Mouse (Mus musculus) forebrain, embryonic 13.5 days (tissue): ENCODE data around the gene Ascc1. TPM values are rescaled to one million over a fixed set of nuclear protein-coding genes. Genes with fewer than 3 reads are reported as not detected.

Source experiments
- ATAC-seq: fragments of 200-750 bp; cut with Nextera tagmentation; 2 replicates; pipeline ENCODE4 v1.8.0; 2017
- H3K27ac ChIP-seq: fragments of 300-500 bp; sonication (generic); 2 replicates; pipeline ENCODE4 v1.5.1; 2015; ENCODE audit warnings: inconsistent platforms, mild to moderate bottlenecking, moderate library complexity
- H3K27me3 ChIP-seq: fragments of 300-500 bp; sonication (generic); 2 replicates; pipeline ENCODE4 v1.6.1; 2015; ENCODE audit warnings: mild to moderate bottlenecking, inconsistent platforms
- H3K36me3 ChIP-seq: fragments of 300-500 bp; sonication (generic); 2 replicates; pipeline ENCODE4 v1.6.1; 2015; ENCODE audit warnings: mild to moderate bottlenecking, inconsistent platforms; ENCODE audit not compliant: poor library complexity, severe bottlenecking
- H3K4me1 ChIP-seq: fragments of 300-500 bp; sonication (generic); 2 replicates; pipeline ENCODE4 v1.6.1; 2015; ENCODE audit warnings: inconsistent platforms
- H3K4me2 ChIP-seq: fragments of 300-500 bp; sonication (generic); 2 replicates; pipeline ENCODE4 v1.6.1; 2015; ENCODE audit warnings: inconsistent platforms, mild to moderate bottlenecking, moderate library complexity
- H3K4me3 ChIP-seq: fragments of 300-500 bp; sonication (generic); 2 replicates; pipeline ENCODE4 v1.5.1; 2015; ENCODE audit warnings: mild to moderate bottlenecking, inconsistent platforms
- H3K9ac ChIP-seq: fragments of 300-500 bp; sonication (generic); 2 replicates; pipeline ENCODE4 v1.6.1; 2015; ENCODE audit warnings: mild to moderate bottlenecking, inconsistent platforms
- H3K9me3 ChIP-seq: fragments of 300-500 bp; sonication (generic); replicated peaks from 2 replicates; pipeline ENCODE4 v1.6.1; 2016; ENCODE audit warnings: inconsistent platforms
- WGBS: fragments of 180-500 bp; shearing (Covaris S2); methylation state at CpG from one replicate; pipeline ENCODE4 v1.1.7; 2015; 5-methylcytosine and 5-hydroxymethylcytosine counted together
- polyA plus RNA-seq: library from polyadenylated mRNA; unstranded; fragments of >200 nt; fragmentation: Nextera tagmentation; extraction: Ambion mirVana; gene quantifications from 2 replicates; pipeline ENCODE4 v1.2.1, GENCODE M21; 2015

Gene Ascc1
- polyA plus RNA-seq, 1 experiment from 2014 or later: 43.1 TPM

DNA sequence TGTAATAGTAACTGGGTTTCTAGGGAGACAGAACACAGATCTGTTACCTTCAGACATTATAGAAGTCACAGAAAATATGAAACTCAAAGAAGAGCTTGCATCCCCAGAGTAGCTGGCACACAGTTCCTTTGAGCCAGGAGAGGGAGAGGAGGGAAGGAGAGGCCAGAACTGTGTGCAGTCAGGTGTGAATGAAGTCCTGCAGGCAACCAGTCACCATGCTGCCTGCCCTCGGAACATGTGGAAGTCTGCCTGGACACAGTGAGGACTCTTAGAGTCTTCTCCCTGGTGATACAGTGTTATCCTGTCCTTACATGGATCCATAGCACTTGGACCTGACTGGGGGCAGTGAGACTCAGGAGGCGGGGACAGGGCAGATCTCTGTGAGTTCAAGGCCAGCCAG is 89.7 kb downstream of the Ascc1 start:
- H3K27me3 ChIP-seq: no peaks in the 10 kb centered on the region
- ATAC-seq: no peak
- no peak overlapping the region for H3K4me2 ChIP-seq
- H3K9me3 ChIP-seq: no peaks in the 10 kb centered on the region
- H3K4me1 ChIP-seq: no peaks in the 10 kb centered on the region
- H3K27ac ChIP-seq: no peak overlapping the region
- H3K36me3 ChIP-seq: no peaks in the 10 kb centered on the region
- H3K4me3 ChIP-seq: no peak overlapping the region
- no peak overlapping the region for H3K9ac ChIP-seq
- WGBS: 80% methylated on average over 2 of the region's 2 CpGs

DNA sequence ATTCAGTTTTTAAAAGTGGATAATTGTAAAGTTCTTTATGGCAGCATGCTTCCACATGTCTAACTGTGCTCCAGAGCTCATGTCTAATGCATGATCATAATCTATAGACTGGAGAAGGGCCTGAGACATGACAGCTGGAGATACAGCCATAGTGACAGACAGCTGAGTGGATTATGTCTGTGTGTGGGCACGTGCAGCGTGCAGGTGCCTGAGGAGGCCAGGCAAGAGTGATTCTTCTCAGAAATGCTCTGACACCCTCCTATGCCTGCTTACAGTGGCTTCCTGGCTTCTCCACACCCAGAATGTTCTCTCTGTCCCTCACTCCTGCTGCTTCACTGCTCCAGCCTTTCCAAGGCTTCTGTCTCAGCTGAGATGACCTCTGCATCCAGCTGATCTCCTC is 91.1 kb downstream of the Ascc1 start:
- H3K36me3 ChIP-seq: no peaks in the 10 kb centered on the region; the same call in 1 of the 2 replicates
- no peak for ATAC-seq
- H3K9ac ChIP-seq: no peak overlapping the region
- H3K9me3 ChIP-seq: no peaks in the 10 kb centered on the region
- WGBS: 88% methylated on average over 2 of the region's 2 CpGs
- no peaks in the 10 kb centered on the region for H3K27me3 ChIP-seq
- no peak overlapping the region for H3K4me2 ChIP-seq
- no peaks in the 10 kb centered on the region for H3K4me1 ChIP-seq
- no peak overlapping the region for H3K27ac ChIP-seq
- no peak overlapping the region for H3K4me3 ChIP-seq

DNA sequence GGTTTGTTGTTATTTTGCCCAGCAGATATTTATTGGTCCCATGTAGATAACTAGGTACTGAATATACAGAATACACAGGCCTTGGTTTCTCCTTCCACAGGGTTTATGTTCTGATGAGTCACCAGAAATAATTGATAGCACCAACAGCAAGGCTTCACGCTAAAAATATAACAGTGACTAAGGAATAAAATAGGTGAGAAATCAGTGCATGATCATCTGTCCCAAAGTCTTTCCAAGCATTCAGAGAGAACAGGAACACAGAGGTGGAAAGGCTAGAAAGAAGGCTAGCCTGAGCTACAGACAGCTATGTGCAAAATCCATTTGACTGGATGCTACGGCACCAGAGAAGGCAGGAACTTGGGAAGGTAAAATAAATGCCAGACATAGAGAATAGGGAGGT is 93.0 kb downstream of the Ascc1 start:
- H3K4me1 ChIP-seq: no peaks in the 10 kb centered on the region
- H3K9ac ChIP-seq: no peak overlapping the region
- H3K4me3 ChIP-seq: no peak overlapping the region
- H3K4me2 ChIP-seq: no peak overlapping the region
- no peaks in the 10 kb centered on the region; the same call in 1 of the 2 replicates for H3K36me3 ChIP-seq
- ATAC-seq: no peak
- H3K27ac ChIP-seq: no peak overlapping the region
- H3K27me3 ChIP-seq: no peaks in the 10 kb centered on the region
- H3K9me3 ChIP-seq: no peaks in the 10 kb centered on the region
- 93% methylated on average over 2 of the region's 2 CpGs for WGBS

- no peaks in the 10 kb centered on the region for H3K4me1 ChIP-seq
- H3K9me3 ChIP-seq: no peaks in the 10 kb centered on the region
- H3K27me3 ChIP-seq: no peaks in the 10 kb centered on the region
- no peak for ATAC-seq
- no peak overlapping the region for H3K4me2 ChIP-seq
- no peak overlapping the region for H3K27ac ChIP-seq
- WGBS: 67% methylated on average over 1 of the region's 1 CpGs
- H3K4me3 ChIP-seq: no peak overlapping the region
- no peaks in the 10 kb centered on the region; the same call in 1 of the 2 replicates for H3K36me3 ChIP-seq
- H3K9ac ChIP-seq: no peak overlapping the region
These were observed 93.7 kb downstream of the Ascc1 start for GRCm38 (mm10) chr10:60096302-60096701.

DNA sequence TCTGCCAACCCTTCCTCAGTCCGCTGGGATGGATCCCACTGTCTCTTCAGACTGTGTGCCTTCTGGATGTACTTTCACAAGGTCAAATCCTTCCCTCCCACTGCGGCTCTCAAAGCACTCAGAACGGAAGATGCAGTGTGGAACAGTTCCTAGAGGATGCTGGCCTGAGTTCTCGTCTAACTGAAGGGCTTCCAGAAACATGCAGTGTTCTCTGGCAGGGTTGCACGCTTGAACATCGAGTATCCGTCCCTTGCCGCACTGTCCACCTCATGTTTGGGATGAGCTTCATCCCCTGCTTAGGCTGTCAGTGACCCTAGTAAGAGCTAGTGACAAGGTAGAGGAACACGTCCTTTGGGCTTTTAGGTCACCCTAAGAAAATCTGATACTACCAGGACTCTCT is 94.5 kb downstream of the Ascc1 start:
- H3K4me2 ChIP-seq: no peak overlapping the region
- H3K27ac ChIP-seq: no peak overlapping the region
- H3K9ac ChIP-seq: no peak overlapping the region
- H3K36me3 ChIP-seq: no peaks in the 10 kb centered on the region; the same call in 1 of the 2 replicates
- no peak overlapping the region for H3K4me3 ChIP-seq
- H3K4me1 ChIP-seq: no peaks in the 10 kb centered on the region
- 96% methylated on average over 9 of the region's 9 CpGs for WGBS
- no peaks in the 10 kb centered on the region for H3K27me3 ChIP-seq
- no peaks in the 10 kb centered on the region for H3K9me3 ChIP-seq
- ATAC-seq: no peak

GRCm38 (mm10) chr10:60097774-60098173 is 95.2 kb downstream of the Ascc1 start:
- no peak overlapping the region for H3K9ac ChIP-seq
- H3K4me1 ChIP-seq: no peaks in the 10 kb centered on the region
- no peak for ATAC-seq
- 90% methylated on average over 5 of the region's 5 CpGs for WGBS
- H3K27ac ChIP-seq: no peak overlapping the region
- H3K4me2 ChIP-seq: no peak overlapping the region
- no peaks in the 10 kb centered on the region for H3K27me3 ChIP-seq
- no peaks in the 10 kb centered on the region; the same call in 1 of the 2 replicates for H3K36me3 ChIP-seq
- no peak overlapping the region for H3K4me3 ChIP-seq
- H3K9me3 ChIP-seq: no peaks in the 10 kb centered on the region

DNA sequence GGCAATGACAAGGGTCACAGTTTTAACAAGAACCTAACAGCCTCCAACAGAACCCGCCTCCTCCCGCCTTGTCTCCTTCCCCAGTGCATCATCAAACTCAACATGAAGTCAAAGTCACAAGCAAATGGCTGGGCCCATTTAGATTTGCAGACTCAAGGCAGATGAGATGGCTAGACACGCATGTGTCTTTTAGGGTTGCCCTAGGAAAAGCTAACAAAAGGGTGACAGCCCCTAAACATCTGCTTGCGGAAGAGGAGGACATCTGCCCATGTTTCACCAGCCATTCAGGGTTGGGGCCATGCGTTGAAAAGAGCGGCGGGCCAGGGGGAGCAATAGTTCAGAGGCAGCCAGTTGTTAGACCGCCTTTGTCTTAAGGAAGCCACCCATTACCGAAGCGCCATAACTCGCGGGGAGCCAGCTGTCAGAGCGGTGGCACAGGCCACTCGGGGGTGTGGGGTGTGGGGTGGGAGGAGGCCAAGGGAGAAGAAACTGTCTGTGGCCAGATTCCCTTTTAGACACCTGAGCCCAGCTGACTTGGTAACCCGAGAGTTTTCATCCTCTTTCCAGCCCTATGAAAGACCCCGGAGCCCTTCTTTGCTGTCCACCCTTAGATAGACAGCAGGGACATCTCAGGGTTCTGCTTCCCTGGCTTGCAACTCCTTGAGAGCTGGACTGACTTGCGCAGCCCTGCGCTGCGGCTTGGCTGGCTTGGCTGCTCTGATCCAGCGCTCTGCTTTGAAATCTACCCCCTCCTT is 103.0 kb downstream of the Ascc1 start:
- Histone ChIP-seq H3K4me2 (peak overlapping the region; percentile 96), H3K27ac (peak overlapping the region; percentile 67), H3K4me1 (peaks cover 37% of the 10 kb centered on the region), H3K27me3 (peaks cover 54% of the 10 kb centered on the region), H3K4me3 (peak overlapping the region; percentile 63), H3K9me3 (no peaks in the 10 kb centered on the region), H3K9ac (peak overlapping the region; percentile 78), H3K36me3 (no peaks in the 10 kb centered on the region)
- WGBS: 13% methylated on average over 20 of the region's 20 CpGs
- peak; percentile 58 for ATAC-seq

GRCm38 (mm10) chr10:60106146-60106530 is 103.5 kb downstream of the Ascc1 start, which contains the start of gene Spock2:
Gene Spock2, plus strand, starts transcription at chr10:60106219.
- H3K4me1 ChIP-seq: peaks cover 37% of the 10 kb centered on the region
- no peaks in the 10 kb centered on the region for H3K9me3 ChIP-seq
- no peak; the same call in 1 of the 2 replicates for ATAC-seq
- H3K4me2 ChIP-seq: peak within 1 kb of the TSS; percentile 96
- H3K36me3 ChIP-seq: no peaks in the 10 kb centered on the region
- WGBS: under 1% methylated on average over 22 of the region's 22 CpGs
- H3K4me3 ChIP-seq: peak within 1 kb of the TSS; percentile 63
- peak within 1 kb of the TSS; percentile 67 for H3K27ac ChIP-seq
- H3K27me3 ChIP-seq: peaks cover 57% of the 10 kb centered on the region
- peak within 1 kb of the TSS; percentile 78 for H3K9ac ChIP-seq

GRCm38 (mm10) chr10:60106531-60107186 is 104.1 kb downstream of the Ascc1 start:
- peaks cover 37% of the 10 kb centered on the region for H3K4me1 ChIP-seq
- no peaks in the 10 kb centered on the region for H3K9me3 ChIP-seq
- peak; percentile 78 for ATAC-seq
- peaks cover 60% of the 10 kb centered on the region for H3K27me3 ChIP-seq
- H3K36me3 ChIP-seq: no peaks in the 10 kb centered on the region
- under 1% methylated on average over 39 of the region's 57 CpGs for WGBS
- peak overlapping the region; percentile 96 for H3K4me2 ChIP-seq
- peak overlapping the region; percentile 63 for H3K4me3 ChIP-seq
- peak overlapping the region; percentile 67 for H3K27ac ChIP-seq
- H3K9ac ChIP-seq: peak overlapping the region; percentile 78

- no peak overlapping the region for H3K27ac ChIP-seq
- H3K4me2 ChIP-seq: peak overlapping the region; percentile 96
- peaks cover 60% of the 10 kb centered on the region for H3K27me3 ChIP-seq
These were observed 104.8 kb downstream of the Ascc1 start for GRCm38 (mm10) chr10:60107448-60107847.

GRCm38 (mm10) chr10:60108321-60109111 is 105.9 kb downstream of the Ascc1 start:
- ATAC-seq: no peak
- Histone ChIP-seq H3K27ac (no peak overlapping the region), H3K36me3 (no peaks in the 10 kb centered on the region), H3K9me3 (no peaks in the 10 kb centered on the region), H3K4me3 (peak overlapping the region; percentile 63), H3K27me3 (peaks cover 60% of the 10 kb centered on the region), H3K4me2 (peak overlapping the region; percentile 96), H3K9ac (peak overlapping the region; percentile 43), H3K4me1 (peaks cover 41% of the 10 kb centered on the region)
- 38% methylated on average over 17 of the region's 17 CpGs for WGBS

More at GRCm38 (mm10) chr10:60107448-60107847, 104.8 kb downstream of the Ascc1 start:
- no peak for ATAC-seq
- H3K9me3 ChIP-seq: no peaks in the 10 kb centered on the region
- peak overlapping the region; percentile 63 for H3K4me3 ChIP-seq
- WGBS: under 1% methylated on average over 27 of the region's 28 CpGs
- peaks cover 37% of the 10 kb centered on the region for H3K4me1 ChIP-seq
- H3K36me3 ChIP-seq: no peaks in the 10 kb centered on the region
- H3K9ac ChIP-seq: peak overlapping the region; percentile 78

DNA sequence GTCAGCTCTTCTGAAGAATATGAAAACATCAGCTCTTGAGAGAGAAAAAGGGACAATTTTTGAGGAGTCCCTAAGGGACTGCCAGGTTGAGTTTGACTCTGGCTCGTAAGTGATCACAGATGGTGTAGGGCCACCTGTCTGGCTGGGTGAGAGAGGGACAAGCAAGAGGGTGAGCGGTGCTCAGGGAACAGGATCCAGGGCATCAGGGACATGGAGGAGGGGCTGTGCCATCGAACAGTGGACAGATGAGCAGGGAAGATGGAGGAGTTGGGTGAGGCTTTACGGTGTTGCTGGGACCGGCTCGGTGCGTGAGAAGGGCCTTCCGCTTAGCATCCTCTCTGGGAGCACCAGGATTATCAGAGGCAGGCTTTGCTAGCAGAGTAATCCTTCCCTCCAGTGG is 106.7 kb downstream of the Ascc1 start:
- Histone ChIP-seq H3K4me1 (peaks cover 41% of the 10 kb centered on the region), H3K4me3 (no peak overlapping the region), H3K27ac (no peak overlapping the region), H3K4me2 (no peak overlapping the region), H3K27me3 (peaks cover 57% of the 10 kb centered on the region), H3K9me3 (no peaks in the 10 kb centered on the region), H3K36me3 (no peaks in the 10 kb centered on the region), H3K9ac (no peak overlapping the region)
- 85% methylated on average over 8 of the region's 8 CpGs for WGBS
- no peak for ATAC-seq
